Mouse (Mus musculus): ENCODE data around the gene Eif1ax. TPM values are rescaled to one million over a fixed set of nuclear protein-coding genes. Genes with fewer than 3 reads are reported as not detected.
"Not testable (repeated sequence)": the region's sequence is repeated elsewhere in the genome, so short reads cannot be mapped to it uniquely, and the experiment has no call there.

The Eif1ax gene
- total RNA-seq (2015) (28.5 and 32.8 TPM in 2 replicates), total RNA-seq (2017) (25.6 and 28.1 TPM in 2 replicates)

DNA sequence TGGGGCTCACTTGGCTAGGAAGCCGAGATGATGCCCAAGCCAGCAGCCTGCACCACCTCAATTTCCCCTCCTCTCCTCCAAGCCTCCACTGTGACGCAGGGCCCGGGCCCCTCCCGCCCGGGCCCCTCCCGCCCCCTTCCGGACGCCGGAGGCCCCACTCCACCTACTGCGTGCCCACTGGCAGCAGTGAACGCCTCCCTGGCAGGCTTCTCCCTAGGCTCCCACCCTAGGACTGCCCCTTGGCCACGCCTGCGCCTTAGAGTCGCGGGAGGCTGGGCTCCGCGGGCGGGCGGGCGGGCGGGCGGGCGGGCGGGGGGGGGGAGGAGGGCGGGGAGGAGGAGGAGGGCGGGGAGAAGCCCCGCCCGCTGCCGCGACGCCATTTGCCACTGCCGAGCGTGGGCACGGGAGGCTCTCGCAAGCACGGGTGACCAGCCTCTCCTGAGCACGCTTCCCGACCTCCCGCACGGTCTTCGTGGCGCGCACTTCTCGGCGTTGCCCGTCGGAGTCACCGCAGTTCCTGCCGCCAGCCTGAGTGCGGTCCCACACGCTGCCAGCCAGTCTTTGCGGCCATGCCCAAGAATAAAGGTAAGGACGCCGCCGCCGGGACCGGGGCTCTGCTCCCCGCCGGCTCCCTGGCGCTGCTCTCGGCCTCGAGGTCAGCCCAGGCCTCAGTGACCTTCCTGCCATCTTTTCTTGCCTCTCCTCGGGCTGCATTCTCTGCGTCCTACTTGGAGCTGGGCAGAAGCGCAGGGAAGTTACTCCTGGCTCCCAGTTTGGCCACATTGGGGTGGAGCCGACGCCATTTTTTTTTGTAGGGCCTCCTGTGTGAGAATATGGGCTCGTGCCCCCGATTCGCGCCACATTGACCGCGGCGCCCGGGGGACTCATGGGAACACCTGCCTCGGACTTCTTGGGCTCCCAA, at the start of gene Eif1ax:
Gene Eif1ax, plus strand, starts transcription at position 348 of the 922 bp plus-strand sequence.
- peak; percentile 97 for ATAC-seq (ENCODE audit: poor library complexity, severe bottlenecking)

DNA sequence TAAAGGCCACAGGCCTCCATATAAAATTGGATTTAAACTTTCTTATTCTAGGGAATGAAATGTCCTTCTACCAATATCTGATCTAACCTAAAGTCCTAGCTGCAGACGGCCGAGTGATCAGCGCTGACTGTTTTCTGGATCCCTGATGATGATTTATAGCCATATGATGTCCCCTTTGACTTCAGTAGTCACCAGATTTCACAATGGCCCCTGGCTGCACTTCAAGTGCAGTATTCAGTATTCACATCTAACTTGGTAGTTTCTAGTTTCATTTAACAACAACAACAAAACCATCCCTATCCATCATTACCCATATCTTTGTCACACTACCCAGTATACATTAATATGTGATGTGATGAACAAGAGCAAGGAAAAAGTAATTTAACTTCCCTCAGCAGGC, 7.5 kb upstream of the Eif1ax start:
- ATAC-seq (ENCODE audit: poor library complexity, severe bottlenecking): no peak

DNA sequence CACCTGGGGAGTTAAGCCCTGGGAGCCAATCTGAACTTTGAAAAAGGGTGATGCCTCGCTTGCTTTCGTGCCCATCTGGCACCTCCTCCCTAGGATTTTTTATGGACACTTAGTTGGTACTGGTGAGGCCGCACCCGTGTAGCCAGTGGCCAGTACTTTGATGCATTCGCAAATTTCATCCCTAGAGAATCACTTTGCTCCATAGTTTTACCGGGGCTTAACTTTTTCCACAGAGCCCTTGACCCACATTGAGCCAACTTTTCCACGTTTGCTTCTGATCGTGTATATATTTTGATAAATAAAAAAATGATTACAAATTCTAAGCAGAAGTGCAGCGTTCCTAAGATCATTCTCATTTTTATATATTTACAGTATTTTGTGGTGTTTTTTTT, 771 bp downstream of the Eif1ax start:
- no peak for ATAC-seq (ENCODE audit: poor library complexity, severe bottlenecking)

DNA sequence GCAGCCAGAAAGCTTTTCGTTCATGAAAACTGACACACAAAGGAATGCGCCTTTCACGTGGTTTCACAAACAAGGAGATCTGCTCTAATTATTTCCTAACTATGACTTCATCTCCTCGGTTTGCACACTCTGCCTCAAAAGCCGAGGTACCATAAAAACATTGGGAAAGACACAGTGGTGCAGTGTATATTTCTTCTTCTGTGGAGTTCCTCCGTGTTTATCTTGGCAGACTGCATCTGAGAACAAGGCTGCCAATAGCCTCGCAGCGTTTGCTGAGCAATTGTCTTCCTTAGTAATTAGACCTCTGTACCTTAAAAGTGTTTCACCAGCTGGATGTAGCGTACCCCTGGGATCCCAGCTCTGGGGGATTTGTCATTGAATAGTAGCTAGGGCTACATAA, 15.1 kb downstream of the Eif1ax start:
- no peak for ATAC-seq (ENCODE audit: poor library complexity, severe bottlenecking)

DNA sequence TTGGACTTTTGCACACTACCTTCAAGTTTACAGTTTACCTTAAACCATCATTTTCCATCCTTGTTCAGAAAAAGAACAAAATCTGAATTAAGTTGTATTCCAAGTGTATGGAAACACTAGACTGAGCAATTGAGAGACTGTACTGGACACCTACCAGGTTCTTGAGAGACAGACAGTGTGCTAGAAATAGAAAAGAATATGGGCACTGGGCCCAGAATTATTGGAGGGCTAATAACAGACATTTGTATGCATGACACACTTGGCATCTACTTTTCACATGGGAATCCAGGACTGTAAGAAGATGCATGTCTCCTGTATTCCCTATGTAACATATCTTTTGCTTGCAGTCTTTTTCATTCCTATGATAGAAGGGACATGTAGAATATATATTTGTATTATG, 17.0 kb downstream of the Eif1ax start:
- ATAC-seq (ENCODE audit: poor library complexity, severe bottlenecking): no peak

DNA sequence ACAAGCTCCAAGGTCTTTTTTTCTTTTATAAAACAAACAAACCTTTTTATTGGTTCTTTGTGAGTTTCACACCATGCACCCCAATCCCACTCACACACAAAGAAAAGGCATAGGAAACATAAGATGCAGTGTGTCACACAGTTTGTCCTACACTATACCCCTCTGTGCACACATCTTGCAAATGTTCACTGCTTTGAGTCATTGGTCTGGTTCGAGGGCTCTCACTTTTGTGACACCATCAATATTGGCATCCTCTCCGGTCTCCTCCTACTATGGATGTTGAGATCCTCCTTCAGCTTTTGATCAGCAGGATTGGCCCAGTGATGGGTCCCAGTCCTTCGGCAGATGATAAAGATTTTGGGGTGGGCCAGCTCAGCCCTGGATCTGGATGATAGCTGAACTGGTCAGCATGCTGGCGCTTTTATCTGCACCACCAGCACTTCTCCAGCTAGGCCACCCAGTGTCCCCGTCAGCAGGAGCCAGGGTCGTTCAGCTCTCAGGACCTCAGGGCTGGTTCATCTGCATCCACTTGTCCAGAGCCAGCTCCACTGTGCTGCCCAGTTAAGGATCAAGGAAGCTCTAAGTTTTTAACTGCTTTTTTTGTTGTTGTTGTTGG, 18.5 kb downstream of the Eif1ax start:
- no peak for ATAC-seq (ENCODE audit: poor library complexity, severe bottlenecking)

- no peak for ATAC-seq (ENCODE audit: poor library complexity, severe bottlenecking)
Observed at GRCm38 (mm10) chrX:159391239-159391638, 19.3 kb downstream of the Eif1ax start.

- peak; percentile 56; the same call in 1 of the 2 replicates for ATAC-seq (ENCODE audit: poor library complexity, severe bottlenecking)
Observed at GRCm38 (mm10) chrX:159409253-159409652, 37.3 kb downstream of the Eif1ax start.

- no peak for ATAC-seq (ENCODE audit: poor library complexity, severe bottlenecking)
Observed at GRCm38 (mm10) chrX:159414130-159414828, 42.3 kb downstream of the Eif1ax start, which contains the start of gene Map7d2. Gene Map7d2, plus strand, starts transcription at chrX:159414572.

GRCm38 (mm10) chrX:159414829-159415673, 43.1 kb downstream of the Eif1ax start:
- ATAC-seq (ENCODE audit: poor library complexity, severe bottlenecking): no peak

DNA sequence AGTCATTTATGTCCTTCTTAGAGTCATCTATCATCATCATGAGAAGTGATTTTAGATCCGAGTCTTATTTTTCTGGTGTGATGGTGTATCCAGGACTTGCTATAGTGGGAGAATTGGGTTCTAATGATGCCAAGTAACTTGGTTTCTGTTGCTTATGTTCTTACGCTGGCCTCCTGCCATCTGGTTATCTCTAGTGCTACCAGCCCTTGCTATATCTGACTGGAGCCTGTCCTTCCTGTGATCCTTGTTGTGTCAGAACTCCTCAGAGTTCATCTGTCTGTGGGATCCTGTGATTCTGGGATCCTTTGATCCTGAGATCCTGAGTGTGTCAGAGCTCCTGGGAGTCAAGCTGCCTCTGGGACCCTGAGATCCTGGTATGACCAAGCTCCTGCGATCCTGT, 58.5 kb downstream of the Eif1ax start:
- ATAC-seq (ENCODE audit: poor library complexity, severe bottlenecking): not testable (repeated sequence)

Other genes with a start within 250 kb of the Eif1ax start
- gene Rps6ka3, start 161.9 kb upstream of the Eif1ax start, total RNA-seq (2015): 68.9 and 102 TPM in 2 replicates
- gene Rps6ka3, start 161.9 kb upstream of the Eif1ax start, total RNA-seq (2017): 42.0 and 44.4 TPM in 2 replicates
- not detected in 2 replicates for gene Map7d2, start 42.4 kb downstream of the Eif1ax start, total RNA-seq (2015)
- not detected in 2 replicates for gene Map7d2, start 42.4 kb downstream of the Eif1ax start, total RNA-seq (2017)
- 21.5 and 22.6 TPM in 2 replicates for gene Bclaf3, start 154.5 kb downstream of the Eif1ax start, total RNA-seq (2015)
- gene Bclaf3, start 154.5 kb downstream of the Eif1ax start, total RNA-seq (2017): 17.1 and 22.5 TPM in 2 replicates